Mouse (Mus musculus) C2C12 (cell line): Measurements from ENCODE around the gene Plpp1. TPM values are rescaled to one million over a fixed set of nuclear protein-coding genes. Genes with fewer than 3 reads are reported as not detected.

Experiments used
- H3K27me3 ChIP-seq: one replicate; pipeline ENCODE4 v1.6.1; 2011; ENCODE audit not compliant: control insufficient read depth, insufficient read depth, insufficient read length
- H3K36me3 ChIP-seq: one replicate; pipeline ENCODE4 v1.6.1; 2011; ENCODE audit not compliant: control insufficient read depth, insufficient read depth
- H3K4me3 ChIP-seq: one replicate; pipeline ENCODE4 v1.5.1; 2011; ENCODE audit warnings: mild to moderate bottlenecking, control low read depth; ENCODE audit not compliant: poor library complexity, insufficient read depth, severe bottlenecking
- H3K79me2 ChIP-seq: one replicate; pipeline ENCODE4 v1.6.1; 2011; ENCODE audit not compliant: control insufficient read depth, insufficient read depth
- H3K79me3 ChIP-seq: one replicate; pipeline ENCODE4 v1.6.1; 2011; ENCODE audit warnings: low read depth, control low read depth
- H3ac ChIP-seq: one replicate; pipeline ENCODE3; 2011; ENCODE audit warnings: low read depth; ENCODE audit not compliant: control insufficient read depth, insufficient read length
- CEBPB ChIP-seq: IDR thresholded peaks from one replicate; pipeline ENCODE4 v1.6.1; 2011; ENCODE audit warnings: low read depth, mild to moderate bottlenecking, control low read depth, moderate library complexity
- CTCF ChIP-seq: IDR thresholded peaks from one replicate; pipeline ENCODE4 v1.5.1; 2011; ENCODE audit not compliant: control insufficient read depth, insufficient read depth, insufficient read length
- FOSL1 ChIP-seq: IDR thresholded peaks from one replicate; pipeline ENCODE4 v1.8.0; 2011; ENCODE audit warnings: mild to moderate bottlenecking, low read length; ENCODE audit not compliant: poor library complexity, insufficient read depth, severe bottlenecking
- MAX ChIP-seq: IDR thresholded peaks from one replicate; pipeline ENCODE4 v1.6.1; 2011; ENCODE audit warnings: mild to moderate bottlenecking, control low read depth
- MYOD1 ChIP-seq: IDR thresholded peaks from one replicate; pipeline ENCODE4 v1.6.1; 2011; ENCODE audit warnings: low read depth; ENCODE audit not compliant: control insufficient read depth, insufficient read length
- MYOG ChIP-seq: IDR thresholded peaks from one replicate; pipeline ENCODE4 v1.6.1; 2011; ENCODE audit not compliant: control insufficient read depth, insufficient read length; ENCODE audit errors: extremely low read depth
- USF1 ChIP-seq: IDR thresholded peaks from one replicate; pipeline ENCODE4 v1.6.1; 2011; ENCODE audit warnings: low read depth, mild to moderate bottlenecking, control low read depth, moderate library complexity
- polyA plus RNA-seq: library from polyadenylated mRNA; unstranded; fragments of >200 nt; fragmentation: generic; extraction: Trizol; gene quantifications from one replicate; pipeline ENCODE4 v1.2.1, GENCODE M21; 2012; ENCODE audit warnings: missing spikeins

Plpp1 gene
- polyA plus RNA-seq, 1 experiment, result 29.1 TPM

GRCm38 (mm10) chr13:112778407-112778806, 22.2 kb upstream of the Plpp1 start:
- Histone ChIP-seq H3K79me2 (no peaks in the 10 kb centered on the region), H3K79me3 (no peaks in the 10 kb centered on the region), H3K36me3 (no peaks in the 10 kb centered on the region), H3K27me3 (no peaks in the 10 kb centered on the region), H3ac (no peak overlapping the region), H3K4me3 (no peak overlapping the region)
- TF ChIP-seq USF1 (no peak), CEBPB (peak; percentile 89)

GRCm38 (mm10) chr13:112785305-112785704, 15.3 kb upstream of the Plpp1 start:
- H3ac ChIP-seq, result no peak overlapping the region
- no peak overlapping the region for H3K4me3 ChIP-seq
- no peaks in the 10 kb centered on the region for H3K27me3 ChIP-seq
- H3K36me3 ChIP-seq, result no peaks in the 10 kb centered on the region
- no peaks in the 10 kb centered on the region for H3K79me3 ChIP-seq
- TF ChIP-seq USF1 (no peak), MYOG (no peak), FOSL1 (no peak), MYOD1 (no peak), CTCF (no peak), CEBPB (no peak), MAX (no peak)
- H3K79me2 ChIP-seq, result no peaks in the 10 kb centered on the region

DNA sequence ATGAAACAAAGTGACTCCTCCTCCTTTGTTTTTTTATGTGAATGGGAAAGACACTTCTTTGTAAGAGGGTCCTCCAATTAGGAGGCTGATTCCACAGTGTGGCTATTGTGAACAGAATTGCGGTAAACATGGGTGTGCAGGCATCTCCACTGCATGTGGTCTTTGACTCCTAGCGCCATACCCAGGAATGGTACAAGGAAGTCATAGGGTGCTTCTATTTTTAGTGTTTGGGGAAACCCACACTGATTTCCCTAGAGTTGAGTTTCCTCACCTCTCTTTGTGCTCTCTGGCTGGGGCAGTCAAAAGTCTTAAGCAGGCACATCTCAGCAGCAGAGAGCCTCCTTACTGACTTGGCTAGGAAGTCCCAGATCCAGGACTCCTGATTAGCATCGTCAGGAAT, 14.4 kb upstream of the Plpp1 start:
- H3K79me2 ChIP-seq, result no peaks in the 10 kb centered on the region
- H3ac ChIP-seq, result no peak overlapping the region
- H3K79me3 ChIP-seq, result no peaks in the 10 kb centered on the region
- TF ChIP-seq CTCF (no peak), MYOD1 (no peak), MYOG (no peak), CEBPB (no peak), FOSL1 (no peak), MAX (no peak)
- H3K36me3 ChIP-seq, result no peaks in the 10 kb centered on the region
- H3K4me3 ChIP-seq, result no peak overlapping the region
- no peaks in the 10 kb centered on the region for H3K27me3 ChIP-seq

- H3K27me3 ChIP-seq, result no peaks in the 10 kb centered on the region
- no peak overlapping the region for H3ac ChIP-seq
- H3K4me3 ChIP-seq, result no peak overlapping the region
- no peaks in the 10 kb centered on the region for H3K79me2 ChIP-seq
- no peaks in the 10 kb centered on the region for H3K36me3 ChIP-seq
- TF ChIP-seq MYOD1, result no peak
- no peak for TF ChIP-seq USF1
- TF ChIP-seq CTCF, result no peak
- no peak for TF ChIP-seq MAX
- no peak for TF ChIP-seq CEBPB
- no peak for TF ChIP-seq FOSL1
- no peak for TF ChIP-seq MYOG
- H3K79me3 ChIP-seq, result no peaks in the 10 kb centered on the region
Measured at GRCm38 (mm10) chr13:112786942-112787533, 13.6 kb upstream of the Plpp1 start.

DNA sequence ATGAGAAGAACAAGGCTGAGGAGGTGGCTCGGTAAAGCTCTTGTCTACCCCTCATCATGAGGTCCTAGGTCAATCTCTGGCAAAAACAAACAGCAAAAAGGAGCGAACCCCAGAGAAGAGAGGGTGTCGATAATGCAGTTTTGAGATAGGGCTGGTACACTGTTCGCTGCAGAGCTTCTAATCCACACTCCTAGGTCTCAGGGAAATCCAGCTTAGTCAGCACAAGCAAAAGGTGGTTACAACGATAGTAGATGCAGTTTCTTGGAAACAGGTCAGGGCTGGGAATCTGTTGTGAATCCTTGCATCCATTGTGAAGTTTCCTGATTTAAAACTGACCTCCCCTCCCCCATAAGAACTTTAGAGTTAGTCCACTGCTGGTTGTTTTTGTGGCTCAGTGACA, 9.8 kb upstream of the Plpp1 start:
- Histone ChIP-seq H3K79me3 (no peaks in the 10 kb centered on the region), H3K27me3 (no peaks in the 10 kb centered on the region), H3ac (no peak overlapping the region), H3K4me3 (no peak overlapping the region), H3K36me3 (no peaks in the 10 kb centered on the region), H3K79me2 (no peaks in the 10 kb centered on the region)
- TF ChIP-seq MYOG, result no peak
- no peak for TF ChIP-seq MAX
- no peak for TF ChIP-seq CTCF

DNA sequence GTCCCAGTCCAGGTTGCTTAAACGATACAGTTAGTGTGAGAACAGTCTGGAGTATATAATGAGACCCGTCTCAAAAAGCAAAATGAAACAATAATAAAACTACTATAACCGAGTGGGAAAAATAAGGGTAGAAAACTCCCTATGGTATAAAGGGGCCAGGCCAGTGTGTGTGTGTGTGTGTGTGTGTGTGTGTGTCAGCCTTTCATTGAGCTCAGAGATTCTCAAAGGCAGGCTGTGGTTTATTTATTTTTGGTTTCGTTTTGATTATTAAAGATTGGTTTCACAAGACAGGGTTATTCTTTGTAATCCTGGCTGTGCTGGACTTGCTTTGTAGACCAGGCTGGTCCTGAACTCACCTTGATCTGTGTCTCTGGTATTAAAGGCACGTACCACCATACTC, 8.7 kb upstream of the Plpp1 start:
- no peak overlapping the region for H3K4me3 ChIP-seq
- H3K79me2 ChIP-seq, result no peaks in the 10 kb centered on the region
- H3K36me3 ChIP-seq, result no peaks in the 10 kb centered on the region
- no peaks in the 10 kb centered on the region for H3K79me3 ChIP-seq
- H3K27me3 ChIP-seq, result no peaks in the 10 kb centered on the region
- TF ChIP-seq USF1 (no peak), CEBPB (no peak), MYOD1 (no peak), CTCF (no peak)
- no peak overlapping the region for H3ac ChIP-seq
